Mouse (Mus musculus) liver, adult (tissue): ENCODE results near the gene Tspo.

Source experiments
- GATA4 ChIP-seq: IDR thresholded peaks from 2 replicates; pipeline ENCODE4 v1.6.1; 2014; ENCODE audit warnings: mild to moderate bottlenecking, low read length; ENCODE audit not compliant: insufficient replicate concordance

The Tspo gene

GRCm38 (mm10) chr15:83565434-83565833, 2.0 kb downstream of the Tspo start:
- no peak for TF ChIP-seq GATA4

GRCm38 (mm10) chr15:83566006-83566405, 2.6 kb downstream of the Tspo start:
- TF ChIP-seq GATA4: no peak

- TF ChIP-seq GATA4: no peak
Observed at GRCm38 (mm10) chr15:83567728-83568127, 4.3 kb downstream of the Tspo start.

- no peak for TF ChIP-seq GATA4
Observed at GRCm38 (mm10) chr15:83568544-83568943, 5.2 kb downstream of the Tspo start.

- no peak for TF ChIP-seq GATA4
Observed at GRCm38 (mm10) chr15:83569682-83570081, 6.3 kb downstream of the Tspo start.

GRCm38 (mm10) chr15:83570641-83571040, 7.2 kb downstream of the Tspo start:
- no peak for TF ChIP-seq GATA4

- no peak for TF ChIP-seq GATA4
Observed at GRCm38 (mm10) chr15:83571636-83572035, 8.2 kb downstream of the Tspo start.

- no peak for TF ChIP-seq GATA4
Observed at GRCm38 (mm10) chr15:83572132-83572531, 8.7 kb downstream of the Tspo start.

GRCm38 (mm10) chr15:83573606-83574005, 10.2 kb downstream of the Tspo start:
- no peak for TF ChIP-seq GATA4

GRCm38 (mm10) chr15:83574731-83575351, 11.4 kb downstream of the Tspo start:
- no peak for TF ChIP-seq GATA4

GRCm38 (mm10) chr15:83575543-83575942, 12.2 kb downstream of the Tspo start:
- no peak for TF ChIP-seq GATA4

GRCm38 (mm10) chr15:83576651-83577050, 13.3 kb downstream of the Tspo start:
- TF ChIP-seq GATA4: no peak

- TF ChIP-seq GATA4: no peak
Observed at GRCm38 (mm10) chr15:83582931-83583330, 19.5 kb downstream of the Tspo start.

- no peak for TF ChIP-seq GATA4
Observed at GRCm38 (mm10) chr15:83583419-83584156, 20.2 kb downstream of the Tspo start.

- no peak for TF ChIP-seq GATA4
Observed at GRCm38 (mm10) chr15:83584741-83585220, 21.4 kb downstream of the Tspo start.

GRCm38 (mm10) chr15:83590841-83591240, 27.4 kb downstream of the Tspo start:
- no peak for TF ChIP-seq GATA4
